Mouse (Mus musculus) megakaryocyte, embryonic 14.5 days (primary cell): ENCODE data around the gene Nr1h4.

Experiments used
- FLI1 ChIP-seq: IDR thresholded peaks from 2 replicates; pipeline ENCODE4 v1.6.1; 2012; ENCODE audit warnings: low read length, inconsistent platforms, mixed read lengths
- GATA1 ChIP-seq: IDR thresholded peaks from 3 replicates; pipeline ENCODE4 v1.6.1; 2012; ENCODE audit warnings: mixed read lengths, low read length, inconsistent platforms, borderline replicate concordance

GRCm38 (mm10) chr10:89565301-89566022 lies 32.1 kb upstream of the Nr1h4 start:
- TF ChIP-seq GATA1 (no peak), FLI1 (no peak)
